Mouse (Mus musculus): ENCODE data around the gene Tenm4. TPM values are rescaled to one million over a fixed set of nuclear protein-coding genes. Genes with fewer than 3 reads are reported as not detected.

The Tenm4 gene
- polyA plus RNA-seq, 2 experiments, result 12.7 to 37.4 TPM

GRCm38 (mm10) chr7:96210525-96211369 is 39.7 kb downstream of the Tenm4 start:
- peaks cover 18% of the 10 kb centered on the region for H3K4me1 ChIP-seq (ENCODE audit: control insufficient read depth, insufficient read depth, low read length)
- H3K9ac ChIP-seq (ENCODE audit: low read depth, low read length, severe bottlenecking), result peak overlapping the region; percentile 80
- under 1% methylated on average over 26 of the region's 62 CpGs for WGBS
- no peaks in the 10 kb centered on the region for H3K9me3 ChIP-seq (ENCODE audit: control insufficient read depth, low read length)
- H3K4me3 ChIP-seq (replicated peaks; ENCODE audit: low read length), result peak overlapping the region; percentile 58
- H3K27me3 ChIP-seq (ENCODE audit: control insufficient read depth, insufficient read depth, low read length), result no peaks in the 10 kb centered on the region; the same call in 1 of the 2 replicates
- no peaks in the 10 kb centered on the region for H3K36me3 ChIP-seq (ENCODE audit: control insufficient read depth, insufficient read depth, low read length)
- no peak for TF ChIP-seq POLR2A (IDR thresholded peaks at IDR 0.05; ENCODE audit: borderline replicate concordance, extremely low read depth, insufficient read depth, insufficient read length)
- DNase-seq (ENCODE audit: low spot score) (peak; percentile 58), ATAC-seq (ENCODE audit: low FRiP score, low read depth) (peak; percentile 52)
- peak overlapping the region; percentile 98 for H3K4me2 ChIP-seq (replicated peaks; ENCODE audit: low read depth, low read length, severe bottlenecking)
- H3K27ac ChIP-seq (replicated peaks; ENCODE audit: low read depth, low read length), result peak overlapping the region; percentile 82

- Histone ChIP-seq H3K9me3 (ENCODE audit: control insufficient read depth, low read length) (no peaks in the 10 kb centered on the region), H3K27me3 (ENCODE audit: control insufficient read depth, insufficient read depth, low read length) (no peaks in the 10 kb centered on the region; the same call in 1 of the 2 replicates), H3K4me2 (replicated peaks; ENCODE audit: low read depth, low read length, severe bottlenecking) (peak overlapping the region; percentile 98), H3K4me3 (replicated peaks; ENCODE audit: low read length) (peak overlapping the region; percentile 58), H3K4me1 (ENCODE audit: control insufficient read depth, insufficient read depth, low read length) (peaks cover 18% of the 10 kb centered on the region), H3K36me3 (ENCODE audit: control insufficient read depth, insufficient read depth, low read length) (no peaks in the 10 kb centered on the region), H3K27ac (replicated peaks; ENCODE audit: low read depth, low read length) (peak overlapping the region; percentile 26; the same call in 1 of the 2 replicates), H3K9ac (ENCODE audit: low read depth, low read length, severe bottlenecking) (peak overlapping the region; percentile 80)
- no peak for ATAC-seq (ENCODE audit: low FRiP score, low read depth)
- WGBS, result 1% methylated on average over 17 of the region's 17 CpGs
- no peak for TF ChIP-seq POLR2A (IDR thresholded peaks at IDR 0.05; ENCODE audit: borderline replicate concordance, extremely low read depth, insufficient read depth, insufficient read length)
- no peak for DNase-seq (ENCODE audit: low spot score)
Observed at GRCm38 (mm10) chr7:96211618-96212021, 40.6 kb downstream of the Tenm4 start.

GRCm38 (mm10) chr7:96212224-96212591 is 41.2 kb downstream of the Tenm4 start:
- Histone ChIP-seq H3K9ac (ENCODE audit: low read depth, low read length, severe bottlenecking) (peak overlapping the region; percentile 80), H3K4me1 (ENCODE audit: control insufficient read depth, insufficient read depth, low read length) (peaks cover 18% of the 10 kb centered on the region), H3K4me3 (replicated peaks; ENCODE audit: low read length) (peak overlapping the region; percentile 58), H3K36me3 (ENCODE audit: control insufficient read depth, insufficient read depth, low read length) (no peaks in the 10 kb centered on the region), H3K4me2 (replicated peaks; ENCODE audit: low read depth, low read length, severe bottlenecking) (peak overlapping the region; percentile 98), H3K27ac (replicated peaks; ENCODE audit: low read depth, low read length) (no peak overlapping the region), H3K27me3 (ENCODE audit: control insufficient read depth, insufficient read depth, low read length) (no peaks in the 10 kb centered on the region; the same call in 1 of the 2 replicates), H3K9me3 (ENCODE audit: control insufficient read depth, low read length) (no peaks in the 10 kb centered on the region)
- DNase-seq (ENCODE audit: low spot score), result no peak
- TF ChIP-seq POLR2A (IDR thresholded peaks at IDR 0.05; ENCODE audit: borderline replicate concordance, extremely low read depth, insufficient read depth, insufficient read length), result no peak
- WGBS, result 7% methylated on average over 9 of the region's 9 CpGs
- ATAC-seq (ENCODE audit: low FRiP score, low read depth), result no peak

GRCm38 (mm10) chr7:96212592-96213541 is 41.8 kb downstream of the Tenm4 start:
- Histone ChIP-seq H3K9ac (ENCODE audit: low read depth, low read length, severe bottlenecking) (peak overlapping the region; percentile 80), H3K4me3 (replicated peaks; ENCODE audit: low read length) (peak overlapping the region; percentile 58), H3K4me2 (replicated peaks; ENCODE audit: low read depth, low read length, severe bottlenecking) (peak overlapping the region; percentile 98), H3K4me1 (ENCODE audit: control insufficient read depth, insufficient read depth, low read length) (peaks cover 18% of the 10 kb centered on the region), H3K36me3 (ENCODE audit: control insufficient read depth, insufficient read depth, low read length) (no peaks in the 10 kb centered on the region), H3K27me3 (ENCODE audit: control insufficient read depth, insufficient read depth, low read length) (no peaks in the 10 kb centered on the region; the same call in 1 of the 2 replicates), H3K9me3 (ENCODE audit: control insufficient read depth, low read length) (no peaks in the 10 kb centered on the region), H3K27ac (replicated peaks; ENCODE audit: low read depth, low read length) (peak overlapping the region; percentile 65)
- under 1% methylated on average over 47 of the region's 48 CpGs for WGBS
- ATAC-seq (ENCODE audit: low FRiP score, low read depth) (peak; percentile 45), DNase-seq (ENCODE audit: low spot score) (peak; percentile 58)
- no peak for TF ChIP-seq POLR2A (IDR thresholded peaks at IDR 0.05; ENCODE audit: borderline replicate concordance, extremely low read depth, insufficient read depth, insufficient read length)

- peak overlapping the region; percentile 80 for H3K9ac ChIP-seq (ENCODE audit: low read depth, low read length, severe bottlenecking)
Observed at GRCm38 (mm10) chr7:96213741-96214140, 42.7 kb downstream of the Tenm4 start.

More at GRCm38 (mm10) chr7:96213741-96214140, 42.7 kb downstream of the Tenm4 start:
- ATAC-seq (ENCODE audit: low FRiP score, low read depth) (no peak), DNase-seq (ENCODE audit: low spot score) (no peak)
- Histone ChIP-seq H3K4me2 (replicated peaks; ENCODE audit: low read depth, low read length, severe bottlenecking) (peak overlapping the region; percentile 98), H3K4me1 (ENCODE audit: control insufficient read depth, insufficient read depth, low read length) (peaks cover 18% of the 10 kb centered on the region), H3K27ac (replicated peaks; ENCODE audit: low read depth, low read length) (peak overlapping the region; percentile 65; the same call in 1 of the 2 replicates), H3K9me3 (ENCODE audit: control insufficient read depth, low read length) (no peaks in the 10 kb centered on the region), H3K4me3 (replicated peaks; ENCODE audit: low read length) (peak overlapping the region; percentile 58), H3K27me3 (ENCODE audit: control insufficient read depth, insufficient read depth, low read length) (no peaks in the 10 kb centered on the region), H3K36me3 (ENCODE audit: control insufficient read depth, insufficient read depth, low read length) (no peaks in the 10 kb centered on the region)
- 11% methylated on average over 9 of the region's 10 CpGs for WGBS
- no peak for TF ChIP-seq POLR2A (IDR thresholded peaks at IDR 0.05; ENCODE audit: borderline replicate concordance, extremely low read depth, insufficient read depth, insufficient read length)

Data from limb, embryonic 14.5 days (tissue).